Mouse (Mus musculus): ENCODE results near the gene Exoc5.
"Not testable (repeated sequence)": the region's sequence is repeated elsewhere in the genome, so short reads cannot be mapped to it uniquely, and the experiment has no call there.

Gene Exoc5

GRCm38 (mm10) chr14:49066274-49066823 lies at the start of gene Exoc5:
TSS of gene Exoc5 (minus strand) at chr14:49066653.
- peak; percentile 97 for DNase-seq (ENCODE audit: low read depth, low spot score)

- not testable (repeated sequence) for DNase-seq (ENCODE audit: low read depth, low spot score)
Observed at GRCm38 (mm10) chr14:49091755-49092154, 25.3 kb upstream of the Exoc5 start.

- DNase-seq (ENCODE audit: low read depth, low spot score), result no peak
Observed at GRCm38 (mm10) chr14:49091277-49091676, 24.8 kb upstream of the Exoc5 start.

GRCm38 (mm10) chr14:49090102-49090501 lies 23.6 kb upstream of the Exoc5 start:
- DNase-seq (ENCODE audit: low read depth, low spot score), result peak; percentile 36

- DNase-seq (ENCODE audit: low read depth, low spot score), result peak; percentile 31
Observed at GRCm38 (mm10) chr14:49089461-49090058, 23.1 kb upstream of the Exoc5 start.

- no peak for DNase-seq (ENCODE audit: low read depth, low spot score)
Observed at GRCm38 (mm10) chr14:49088155-49089048, 21.9 kb upstream of the Exoc5 start.

- DNase-seq (ENCODE audit: low read depth, low spot score), result no peak
Observed at GRCm38 (mm10) chr14:49086522-49086921, 20.1 kb upstream of the Exoc5 start.

GRCm38 (mm10) chr14:49078820-49079219 lies 12.4 kb upstream of the Exoc5 start:
- no peak for DNase-seq (ENCODE audit: low read depth, low spot score)

GRCm38 (mm10) chr14:49074361-49074760 lies 7.9 kb upstream of the Exoc5 start:
- peak; percentile 13 for DNase-seq (ENCODE audit: low read depth, low spot score)

GRCm38 (mm10) chr14:49073896-49074295 lies 7.4 kb upstream of the Exoc5 start:
- DNase-seq (ENCODE audit: low read depth, low spot score), result no peak

- DNase-seq (ENCODE audit: low read depth, low spot score), result no peak
Observed at GRCm38 (mm10) chr14:49072837-49073236, 6.4 kb upstream of the Exoc5 start.

GRCm38 (mm10) chr14:49065529-49066273 lies 752 bp downstream of the Exoc5 start, which contains the start of gene Ap5m1:
TSS of gene Ap5m1 (plus strand) at chr14:49066097.
- peak; percentile 29 for DNase-seq (ENCODE audit: low read depth, low spot score)

- DNase-seq (ENCODE audit: low read depth, low spot score), result no peak
Observed at GRCm38 (mm10) chr14:49063838-49064237, 2.6 kb downstream of the Exoc5 start.

GRCm38 (mm10) chr14:49049492-49049891 lies 17.0 kb downstream of the Exoc5 start:
- DNase-seq (ENCODE audit: low read depth, low spot score), result no peak

- no peak for DNase-seq (ENCODE audit: low read depth, low spot score)
Observed at GRCm38 (mm10) chr14:49045610-49046009, 20.8 kb downstream of the Exoc5 start.

- DNase-seq (ENCODE audit: low read depth, low spot score), result no peak
Observed at GRCm38 (mm10) chr14:49028991-49029390, 37.5 kb downstream of the Exoc5 start.

GRCm38 (mm10) chr14:49027779-49028368 lies 38.6 kb downstream of the Exoc5 start:
- DNase-seq (ENCODE audit: low read depth, low spot score), result peak; percentile 9

GRCm38 (mm10) chr14:49027040-49027778 lies 39.2 kb downstream of the Exoc5 start:
- DNase-seq (ENCODE audit: low read depth, low spot score), result no peak

GRCm38 (mm10) chr14:49019765-49020164 lies 46.7 kb downstream of the Exoc5 start:
- DNase-seq (ENCODE audit: low read depth, low spot score), result no peak

- no peak for DNase-seq (ENCODE audit: low read depth, low spot score)
Observed at GRCm38 (mm10) chr14:49008399-49009189, 57.9 kb downstream of the Exoc5 start.

All from ZHBTc4 (cell line).